Mouse (Mus musculus) olfactory bulb, adult 2 months (tissue): Measurements from ENCODE around the gene Atg14. TPM values are rescaled to one million over a fixed set of nuclear protein-coding genes. Genes with fewer than 3 reads are reported as not detected.
"Not testable (repeated sequence)": the region's sequence is repeated elsewhere in the genome, so short reads cannot be mapped to it uniquely, and the experiment has no call there.

Experiments
- H3K27ac ChIP-seq: fragments of 200-500 bp; 2 replicates; pipeline ENCODE4 v1.5.1; 2012; ENCODE audit warnings: low read depth, low read length; ENCODE audit not compliant: insufficient read depth
- H3K4me1 ChIP-seq: fragments of 200-500 bp; 2 replicates; pipeline ENCODE4 v1.6.1; 2012; ENCODE audit warnings: low read length; ENCODE audit not compliant: control insufficient read depth, insufficient read depth
- H3K4me3 ChIP-seq: fragments of 200-500 bp; 2 replicates; pipeline ENCODE4 v1.5.1; 2012; ENCODE audit warnings: mild to moderate bottlenecking, low read depth, low read length, moderate library complexity; ENCODE audit not compliant: insufficient read depth
- CTCF ChIP-seq: fragments of 200-500 bp; IDR thresholded peaks from 2 replicates; pipeline ENCODE4 v1.5.1; 2012; ENCODE audit warnings: low read depth, mild to moderate bottlenecking, low read length, moderate library complexity; ENCODE audit not compliant: insufficient read depth
- POLR2A ChIP-seq: fragments of 200-500 bp; IDR thresholded peaks from 2 replicates; pipeline ENCODE4 v1.6.1; 2012; ENCODE audit warnings: mild to moderate bottlenecking, low read depth, low read length, moderate library complexity; ENCODE audit not compliant: insufficient read depth
- WGBS: fragments of 180-500 bp; shearing (Covaris S2); methylation state at CpG from one replicate; pipeline ENCODE4 v1.1.7; 2018; 5-methylcytosine and 5-hydroxymethylcytosine counted together
- polyA plus RNA-seq: library from polyadenylated mRNA; stranded (reverse); fragments of >200 nt; gene quantifications from 2 replicates; pipeline ENCODE4 v1.2.4, GENCODE M21; 2012; ENCODE audit warnings: low replicate concordance; ENCODE audit not compliant: missing spikeins, insufficient read depth, insufficient read length

Gene Atg14
- polyA plus RNA-seq, 1 experiment: not detected

DNA sequence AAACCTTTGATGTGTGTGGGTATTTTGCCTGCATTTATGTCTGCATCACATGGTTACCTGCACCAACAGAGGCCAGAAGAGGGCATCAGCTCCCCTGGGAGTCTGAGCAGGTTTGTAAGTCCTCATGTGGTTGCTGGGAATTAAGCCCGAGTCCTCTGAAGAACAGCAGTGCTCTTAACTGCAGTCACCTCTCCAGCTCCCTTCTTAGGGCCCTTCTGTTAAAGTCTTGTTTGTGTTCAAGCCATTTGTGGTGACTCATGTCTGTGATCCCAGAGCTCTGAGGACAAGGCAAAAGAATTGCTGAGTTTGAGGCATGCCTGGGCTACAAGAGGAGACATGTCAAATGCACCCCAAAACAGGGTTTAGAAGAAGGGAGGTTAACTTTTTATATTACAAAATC is 38.0 kb downstream of the Atg14 start:
- Histone ChIP-seq H3K4me3 (no peak overlapping the region), H3K4me1 (peaks cover 11% of the 10 kb centered on the region), H3K27ac (no peak overlapping the region)
- TF ChIP-seq POLR2A: no peak
- TF ChIP-seq CTCF: no peak
- 65% methylated on average over 1 of the region's 1 CpGs for WGBS

DNA sequence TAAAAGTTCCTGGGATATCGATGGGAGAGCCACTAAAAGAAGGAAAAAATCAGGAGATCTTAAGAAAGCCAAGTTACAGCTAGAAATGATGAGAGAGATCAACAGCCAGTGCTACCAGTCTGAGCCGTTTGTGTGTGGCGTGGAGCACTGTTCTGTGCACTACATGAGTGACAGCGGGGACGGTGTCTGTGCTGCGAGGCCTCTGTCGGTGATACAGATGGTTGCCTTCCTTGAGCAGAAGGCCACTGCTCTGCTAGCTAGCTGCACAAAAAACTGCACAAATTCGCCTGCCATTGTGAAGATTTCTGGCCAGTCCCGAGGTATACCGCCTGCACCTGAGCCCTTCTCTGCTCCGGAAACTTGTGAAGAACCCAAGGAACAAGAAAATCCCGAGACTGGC is 40.9 kb downstream of the Atg14 start:
- peaks cover 17% of the 10 kb centered on the region for H3K4me1 ChIP-seq
- H3K27ac ChIP-seq, H3K4me3 ChIP-seq: not testable (repeated sequence)
- WGBS: 89% methylated on average over 12 of the region's 12 CpGs

GRCm38 (mm10) chr14:47529019-47529418 is 41.4 kb downstream of the Atg14 start:
- H3K27ac ChIP-seq: no peak overlapping the region
- WGBS: 27% methylated on average over 8 of the region's 8 CpGs
- TF ChIP-seq CTCF: 0 out of 2 replicates have a peak, but pooled peaks have one; percentile 27
- TF ChIP-seq POLR2A: no peak
- no peak overlapping the region for H3K4me3 ChIP-seq
- H3K4me1 ChIP-seq: peaks cover 12% of the 10 kb centered on the region

- 80% methylated on average over 3 of the region's 3 CpGs for WGBS
- TF ChIP-seq POLR2A (no peak), CTCF (no peak)
- H3K4me1 ChIP-seq: peaks cover 7% of the 10 kb centered on the region
- no peak overlapping the region for H3K4me3 ChIP-seq
- H3K27ac ChIP-seq: no peak overlapping the region
Measured at GRCm38 (mm10) chr14:47528293-47528692, 42.2 kb downstream of the Atg14 start.

GRCm38 (mm10) chr14:47527833-47528232 is 42.6 kb downstream of the Atg14 start:
- 96% methylated on average over 2 of the region's 2 CpGs for WGBS

GRCm38 (mm10) chr14:47525861-47526260 is 44.6 kb downstream of the Atg14 start:
- TF ChIP-seq CTCF: no peak
- no peak for TF ChIP-seq POLR2A
- WGBS: 72% methylated on average over 5 of the region's 5 CpGs
- H3K27ac ChIP-seq: no peak overlapping the region
- no peak overlapping the region for H3K4me3 ChIP-seq
- H3K4me1 ChIP-seq: peaks cover 6% of the 10 kb centered on the region; the same call in 1 of the 2 replicates

More at GRCm38 (mm10) chr14:47527833-47528232, 42.6 kb downstream of the Atg14 start:
- no peak for TF ChIP-seq CTCF
- no peak overlapping the region for H3K4me3 ChIP-seq
- H3K27ac ChIP-seq: no peak overlapping the region
- H3K4me1 ChIP-seq: peaks cover 6% of the 10 kb centered on the region; the same call in 1 of the 2 replicates

GRCm38 (mm10) chr14:47525374-47525773 is 45.1 kb downstream of the Atg14 start:
- no peak overlapping the region for H3K27ac ChIP-seq
- no peak for TF ChIP-seq POLR2A
- TF ChIP-seq CTCF: no peak
- H3K4me3 ChIP-seq: no peak overlapping the region
- H3K4me1 ChIP-seq: peaks cover 6% of the 10 kb centered on the region; the same call in 1 of the 2 replicates
- WGBS: 74% methylated on average over 8 of the region's 8 CpGs

GRCm38 (mm10) chr14:47522301-47522700 is 48.1 kb downstream of the Atg14 start:
- H3K4me3 ChIP-seq: no peak overlapping the region
- H3K4me1 ChIP-seq: peaks cover 8% of the 10 kb centered on the region; the same call in 1 of the 2 replicates
- no peak overlapping the region for H3K27ac ChIP-seq
- TF ChIP-seq CTCF: no peak
- TF ChIP-seq POLR2A: no peak
- WGBS: 94% methylated on average over 7 of the region's 7 CpGs

DNA sequence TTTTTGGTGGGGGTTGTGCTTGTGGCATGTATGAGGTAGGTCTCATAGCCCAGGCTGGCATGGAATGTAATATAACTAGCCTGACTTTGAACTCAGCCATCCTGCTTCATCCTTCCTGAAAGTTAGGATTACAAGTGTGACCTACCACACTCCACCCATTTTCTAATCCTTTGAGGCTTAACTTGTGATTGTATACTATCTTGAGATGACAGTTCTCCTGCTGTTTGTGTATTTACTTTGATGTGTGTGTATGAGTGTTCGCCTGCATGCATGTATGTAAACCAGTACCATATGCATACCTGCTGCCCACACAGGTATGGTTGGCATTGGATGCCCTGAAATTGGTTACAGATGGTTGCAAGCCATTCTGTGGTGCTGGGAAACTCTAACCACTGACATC is 48.8 kb downstream of the Atg14 start:
- TF ChIP-seq CTCF (no peak), POLR2A (no peak)
- Histone ChIP-seq H3K4me3 (no peak overlapping the region), H3K4me1 (peaks cover 8% of the 10 kb centered on the region; the same call in 1 of the 2 replicates), H3K27ac (no peak overlapping the region)
- 83% methylated on average over 1 of the region's 1 CpGs for WGBS
